Mouse (Mus musculus): ENCODE measurements around the gene Pcdh7.

DNA sequence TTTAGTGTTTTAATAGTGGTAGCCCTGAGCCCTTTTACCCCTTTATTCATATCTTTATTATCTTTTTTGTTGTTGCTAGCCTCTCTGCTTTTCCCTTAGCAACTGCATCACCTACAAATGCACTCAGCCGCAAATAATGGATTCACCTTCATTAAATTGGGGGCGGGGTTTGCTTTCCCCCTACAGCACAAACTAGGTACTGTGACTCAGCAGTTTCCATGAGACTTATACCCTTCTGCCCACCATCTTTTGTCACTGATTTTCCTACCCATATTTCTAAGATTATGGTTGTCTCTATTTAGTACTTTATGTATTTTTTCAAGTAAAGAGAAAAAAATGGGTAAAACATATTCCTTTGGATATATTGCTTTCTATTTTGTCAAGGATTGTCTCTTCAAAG is 56.7 kb downstream of the Pcdh7 start:
- TF ChIP-seq POLR2A (IDR thresholded peaks at IDR 0.05; ENCODE audit: insufficient read depth, low read length) (no peak), CTCF (IDR thresholded peaks at IDR 0.05; ENCODE audit: low read depth, low read length) (no peak), EP300 (IDR thresholded peaks at IDR 0.05; ENCODE audit: insufficient read depth, low read depth, low read length) (no peak)

Measured in ES-Bruce4 (cell line).